Mouse (Mus musculus): ENCODE data around the gene Zfr2. TPM values are rescaled to one million over a fixed set of nuclear protein-coding genes. Genes with fewer than 3 reads are reported as not detected.

Gene Zfr2
- total RNA-seq, 2 experiments from 2014 or later: 3.8 TPM

DNA sequence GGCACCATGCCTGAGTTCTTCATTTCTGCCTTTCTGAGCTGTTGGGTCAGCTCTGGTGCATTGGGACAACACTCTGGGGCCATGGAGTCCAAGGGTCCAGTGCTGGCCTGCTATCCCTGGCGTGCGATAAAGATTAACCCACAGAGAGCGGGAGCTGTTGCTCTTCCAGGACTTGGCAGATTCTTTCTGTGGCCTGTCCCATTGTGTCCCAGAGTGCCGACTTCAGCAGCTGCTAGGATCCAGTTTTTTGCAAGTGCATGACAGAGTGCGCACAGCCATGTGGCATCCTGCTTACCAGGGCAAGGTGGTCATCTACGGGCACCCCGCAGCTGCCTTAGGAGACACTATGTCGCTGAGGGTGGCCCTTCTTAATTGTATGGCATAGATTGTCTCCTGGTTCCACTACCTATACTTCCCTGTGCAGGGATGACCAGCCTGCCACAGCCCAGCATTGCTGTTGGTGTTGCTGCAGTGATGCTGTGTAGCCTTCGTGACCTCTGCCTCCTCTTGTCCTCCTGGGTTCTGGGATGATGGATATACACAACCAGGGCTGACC is 67.5 kb downstream of the Zfr2 start:
- no peak for DNase-seq
- intact Hi-C loops (cut with DNase I): no loop called here

DNA sequence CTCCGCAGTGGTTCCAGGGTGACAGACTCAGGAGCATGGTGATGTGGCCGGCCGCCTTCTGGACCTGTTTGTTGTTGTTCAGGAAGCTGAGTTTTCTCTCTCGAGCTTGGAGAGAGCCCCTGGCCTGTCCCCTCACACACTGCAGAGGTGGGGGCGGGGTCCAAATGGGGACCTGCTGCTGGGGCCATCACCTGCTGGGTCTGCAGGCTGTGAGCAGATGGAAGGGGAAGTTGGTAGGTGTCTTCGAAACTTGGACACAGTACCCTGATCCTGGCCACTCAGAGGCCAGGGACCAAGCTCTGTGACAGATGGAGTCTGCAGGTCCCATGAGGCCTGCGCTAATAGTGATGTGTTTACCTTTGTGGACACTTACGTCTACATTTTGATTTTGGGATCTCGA is 68.4 kb downstream of the Zfr2 start:
- intact Hi-C loops (cut with DNase I): no loop called here
- DNase-seq: no peak

Small RNAs within 50 kb of the gene (microRNA-seq; reads per million reads assigned to microRNA genes)
- 12.3 to 24.7 reads per million in 2 experiments for gene Mir3057

Other genes starting within 250 kb of the Zfr2 start
- gene Gng7, start 218.2 kb upstream of the Zfr2 start, total RNA-seq (2021): 1 to 10 TPM in 1 of 2 experiments, under 1 TPM in 1; 0.67 to 1.1 TPM
- not detected for gene Diras1, start 207.5 kb upstream of the Zfr2 start, total RNA-seq (2021)
- gene Slc39a3, start 195.7 kb upstream of the Zfr2 start, total RNA-seq (2021): 10 to 100 TPM; 11.5 to 13.0 TPM
- gene Sgta, start 173.0 kb upstream of the Zfr2 start, total RNA-seq (2021): 100 to 1,000 TPM; 103 to 106 TPM
- gene Thop1, start 163.1 kb upstream of the Zfr2 start, total RNA-seq (2021): 10 to 100 TPM; 11.5 to 14.9 TPM
- gene Creb3l3, start 134.3 kb upstream of the Zfr2 start, total RNA-seq (2021): 1 to 10 TPM; 1.2 to 2.4 TPM
- gene Map2k2, start 127.2 kb upstream of the Zfr2 start, total RNA-seq (2021): 100 to 1,000 TPM; 129 to 131 TPM
- 10 to 100 TPM; 43.7 to 48.0 TPM for gene Zbtb7a, start 97.9 kb upstream of the Zfr2 start, total RNA-seq (2021)
- 10 to 100 TPM; 14.7 to 17.8 TPM for gene Pias4, start 65.2 kb upstream of the Zfr2 start, total RNA-seq (2021)
- 1,000 to 10,000 TPM; 1,333 to 1,385 TPM for gene Eef2, start 56.5 kb upstream of the Zfr2 start, total RNA-seq (2021)
- gene Dapk3, start 50.1 kb upstream of the Zfr2 start, total RNA-seq (2021): 10 to 100 TPM; 33.3 to 39.1 TPM
- gene 4930442H23Rik, start 49.3 kb upstream of the Zfr2 start, total RNA-seq (2021): not detected
- gene Nmrk2, start 31.1 kb upstream of the Zfr2 start, total RNA-seq (2021): 10 to 100 TPM; 11.6 to 16.5 TPM
- under 1 TPM; 0.24 to 0.30 TPM for gene Atcay, start 2.3 kb upstream of the Zfr2 start, total RNA-seq (2021)
- under 1 TPM; 0.27 to 0.38 TPM for gene Matk, start 19.8 kb downstream of the Zfr2 start, total RNA-seq (2021)
- 100 to 1,000 TPM in 1 of 2 experiments, 10 to 100 TPM in 1; 93.4 to 108 TPM for gene Mrpl54, start 33.8 kb downstream of the Zfr2 start, total RNA-seq (2021)
- gene Apba3, start 33.8 kb downstream of the Zfr2 start, total RNA-seq (2021): 10 to 100 TPM; 66.5 to 68.3 TPM
- gene Tjp3, start 58.4 kb downstream of the Zfr2 start, total RNA-seq (2021): under 1 TPM; 0.14 to 0.37 TPM
- gene Pip5k1c, start 59.8 kb downstream of the Zfr2 start, total RNA-seq (2021): 10 to 100 TPM; 43.2 to 46.4 TPM
- gene Cactin, start 87.9 kb downstream of the Zfr2 start, total RNA-seq (2021): 10 to 100 TPM; 21.0 to 23.6 TPM
- 1 to 10 TPM; 7.7 to 8.5 TPM for gene Tbxa2r, start 95.6 kb downstream of the Zfr2 start, total RNA-seq (2021)
- 1 to 10 TPM; 4.8 to 6.1 TPM for gene Gipc3, start 110.1 kb downstream of the Zfr2 start, total RNA-seq (2021)
- 100 to 1,000 TPM in 1 of 2 experiments, 10 to 100 TPM in 1; 88.1 to 105 TPM for gene Hmg20b, start 117.3 kb downstream of the Zfr2 start, total RNA-seq (2021)
- 10 to 100 TPM; 11.6 to 14.4 TPM for gene Mfsd12, start 124.3 kb downstream of the Zfr2 start, total RNA-seq (2021)
- 1 to 10 TPM in 1 of 2 experiments, under 1 TPM in 1; 0.42 to 1.1 TPM for gene 4930404N11Rik, start 132.7 kb downstream of the Zfr2 start, total RNA-seq (2021)
- gene Fzr1, start 145.4 kb downstream of the Zfr2 start, total RNA-seq (2021): 10 to 100 TPM; 39.7 to 41.2 TPM
- gene Dohh, start 151.3 kb downstream of the Zfr2 start, total RNA-seq (2021): 10 to 100 TPM; 53.2 to 57.5 TPM
- under 1 TPM; 0.74 to 0.87 TPM for gene Gm48551, start 151.3 kb downstream of the Zfr2 start, total RNA-seq (2021)
- gene Gm48552, start 155.8 kb downstream of the Zfr2 start, total RNA-seq (2021): under 1 TPM; 0.77 to 0.98 TPM
- 1 to 10 TPM; 1.3 to 2.2 TPM for gene Smim24, start 159.9 kb downstream of the Zfr2 start, total RNA-seq (2021)
- gene Nfic, start 222.5 kb downstream of the Zfr2 start, total RNA-seq (2021): 100 to 1,000 TPM; 139 to 163 TPM
- gene Celf5, start 249.6 kb downstream of the Zfr2 start, total RNA-seq (2021): under 1 TPM; 0.32 to 0.48 TPM

All from heart, postnatal 10 days (tissue).